Mouse (Mus musculus) heart, postnatal 25 days (tissue): ENCODE data around the gene Nat9. TPM values are rescaled to one million over a fixed set of nuclear protein-coding genes. Genes with fewer than 3 reads are reported as not detected.

Experiments
- DNase-seq: peaks from one replicate; pipeline ENCODE4 v3.0.0; 2022; ENCODE audit warnings: low spot score
- intact Hi-C: fragments of 180-260 bp; cut with DNase I; formaldehyde crosslinking; loops from one replicate; pipeline ENCODE4 v1.15.1; 2025
- total RNA-seq, 2 experiments: library from RNA; stranded (reverse); gene quantifications; 2 replicates each; pipeline ENCODE4 v1.2.3; 2021

The Nat9 gene
- total RNA-seq, 2 experiments from 2014 or later, result 19.3 to 23.0 TPM

DNA sequence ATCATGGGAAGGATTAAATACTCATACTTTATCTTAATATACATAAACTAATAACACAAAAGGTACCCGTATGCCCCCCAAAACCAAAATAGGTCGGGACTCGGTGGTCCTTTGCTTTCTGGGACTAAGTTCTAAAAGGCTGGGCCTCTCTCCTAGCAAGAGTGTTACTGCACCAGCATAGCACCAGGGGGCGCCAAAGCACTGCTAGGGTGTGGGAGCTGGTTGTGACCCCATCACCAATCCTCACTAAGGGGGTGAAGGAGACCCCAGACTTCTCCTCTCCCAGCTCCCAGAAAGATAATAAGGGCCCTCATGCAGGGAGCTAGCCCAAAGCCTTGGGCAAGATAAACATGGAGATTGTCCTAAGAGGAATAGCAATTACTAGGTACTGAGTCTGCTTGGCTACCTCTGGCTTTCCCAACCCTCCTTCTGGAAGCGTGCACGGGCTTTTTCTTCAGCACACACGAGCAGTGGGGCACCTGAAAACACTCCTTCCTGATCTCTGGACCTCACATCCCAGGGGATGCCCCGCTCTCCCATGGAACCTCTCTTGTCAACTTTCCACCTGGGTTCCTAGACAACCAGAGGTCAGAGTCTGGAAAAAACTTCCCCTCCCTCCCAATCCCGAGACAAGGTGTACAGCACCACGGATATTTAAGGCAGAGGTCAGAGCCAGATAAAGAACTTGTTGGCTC, 26.6 kb downstream of the Nat9 start:
- intact Hi-C loops, result loop anchor here (1.0 to 2.0 kb wide), 2 partner anchors 22 to 110 kb away; no protein-coding TSS in a partner anchor
- no peak for DNase-seq

DNA sequence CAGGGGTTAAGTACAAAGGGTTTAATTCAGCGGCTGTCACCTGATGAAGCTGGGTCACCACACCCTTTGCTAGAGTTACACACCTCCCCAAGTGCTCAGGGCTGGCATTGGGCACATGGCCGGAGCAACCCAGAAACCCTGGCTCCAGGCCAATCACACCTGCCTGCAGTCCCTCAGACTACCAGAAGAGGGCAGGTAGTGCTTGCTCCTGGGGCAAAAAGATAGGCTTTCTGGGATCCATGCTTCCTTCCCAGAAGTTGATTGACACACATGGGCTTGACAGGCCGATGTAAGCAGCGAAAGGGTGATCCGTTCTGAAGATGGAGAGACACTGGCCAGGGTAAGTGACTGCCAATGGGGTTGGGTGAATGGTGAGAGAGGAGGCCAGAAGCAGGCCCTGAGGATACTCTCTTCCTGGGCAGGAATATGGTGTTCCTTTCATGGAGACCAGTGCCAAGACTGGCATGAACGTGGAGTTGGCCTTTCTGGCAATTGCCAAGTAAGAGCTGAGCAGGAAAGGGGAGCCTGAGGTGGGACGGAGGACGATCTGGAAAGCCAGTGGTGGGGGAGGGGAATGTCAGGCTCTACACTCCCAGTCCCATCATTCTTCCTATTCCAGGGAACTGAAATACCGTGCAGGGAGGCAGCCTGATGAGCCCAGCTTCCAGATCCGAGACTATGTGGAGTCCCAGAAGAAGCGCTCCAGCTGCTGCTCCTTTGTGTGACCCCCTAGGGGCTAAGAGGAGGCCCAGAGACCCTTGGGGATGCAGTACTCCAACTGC, 27.5 kb downstream of the Nat9 start:
- DNase-seq, result peak; percentile 45
- intact Hi-C loops, result loop anchor here (2.0 kb wide), 1 partner anchor 111 kb away; no protein-coding TSS in a partner anchor

DNA sequence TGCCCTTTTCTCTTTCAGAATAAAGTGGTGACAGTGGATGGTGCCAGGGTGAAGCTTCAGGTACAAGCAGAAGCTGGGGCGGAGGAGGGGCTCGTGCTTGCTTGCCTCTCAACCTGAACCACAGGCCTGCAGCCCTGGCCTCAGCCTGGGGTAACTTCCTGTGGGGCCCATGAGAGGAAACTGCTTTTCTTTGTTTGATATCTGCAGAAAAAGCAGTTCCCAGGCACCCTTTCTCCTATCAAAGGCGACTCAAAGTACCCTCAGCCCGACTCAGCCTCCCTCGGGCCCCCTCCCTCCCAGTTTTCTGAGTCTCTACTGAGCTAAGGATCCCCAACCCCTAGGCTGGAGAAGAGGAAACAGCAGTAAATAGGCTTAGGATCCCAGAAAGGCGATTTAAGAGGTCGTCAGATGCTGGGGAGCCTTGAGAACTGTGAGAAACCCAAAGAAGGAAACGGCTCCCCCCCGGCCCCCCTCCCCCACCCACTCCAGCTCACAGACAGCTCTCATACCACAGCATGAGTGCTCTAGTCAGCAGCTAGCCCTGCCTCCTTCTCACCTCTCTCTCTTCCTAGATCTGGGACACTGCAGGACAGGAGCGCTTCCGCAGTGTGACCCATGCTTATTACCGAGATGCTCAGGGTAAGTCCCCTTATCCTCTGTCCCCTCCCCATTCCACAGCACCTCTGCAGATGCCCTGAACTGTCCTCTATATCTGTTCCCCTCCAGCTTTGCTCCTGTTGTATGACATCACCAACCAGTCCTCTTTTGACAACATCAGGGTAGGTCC, 29.5 kb downstream of the Nat9 start:
- no peak for DNase-seq
- intact Hi-C loops, result no loop called here

DNA sequence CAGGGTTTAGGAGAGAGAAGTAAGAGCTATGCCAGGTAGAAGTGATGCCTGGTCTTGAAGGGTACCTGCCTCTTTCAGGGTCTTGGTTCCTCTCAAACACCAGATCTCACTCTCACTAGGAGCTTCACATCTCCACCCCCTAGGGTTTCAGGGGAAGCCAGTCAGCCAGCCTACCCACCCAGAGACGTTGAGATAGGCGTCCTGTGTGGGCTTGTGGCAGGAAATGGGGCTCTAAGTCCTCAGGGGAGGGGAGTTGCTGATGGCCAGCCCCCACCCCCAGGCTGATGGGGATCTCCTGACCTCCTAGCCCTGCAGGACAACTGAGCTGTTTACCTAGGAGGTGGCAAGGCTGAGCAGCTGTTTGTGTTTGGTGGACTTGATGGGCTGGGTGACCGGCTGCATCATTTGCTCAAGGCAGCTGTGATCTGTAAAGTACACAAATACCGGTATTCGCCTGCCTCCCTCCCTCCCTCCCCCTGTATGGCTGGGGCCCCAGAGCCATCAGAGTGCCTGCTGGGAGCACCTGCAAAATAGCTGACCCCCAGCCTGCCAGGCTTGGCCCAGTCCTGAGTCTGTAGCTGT, 32.5 kb downstream of the Nat9 start:
- intact Hi-C loops, result no loop called here
- DNase-seq, result no peak

DNA sequence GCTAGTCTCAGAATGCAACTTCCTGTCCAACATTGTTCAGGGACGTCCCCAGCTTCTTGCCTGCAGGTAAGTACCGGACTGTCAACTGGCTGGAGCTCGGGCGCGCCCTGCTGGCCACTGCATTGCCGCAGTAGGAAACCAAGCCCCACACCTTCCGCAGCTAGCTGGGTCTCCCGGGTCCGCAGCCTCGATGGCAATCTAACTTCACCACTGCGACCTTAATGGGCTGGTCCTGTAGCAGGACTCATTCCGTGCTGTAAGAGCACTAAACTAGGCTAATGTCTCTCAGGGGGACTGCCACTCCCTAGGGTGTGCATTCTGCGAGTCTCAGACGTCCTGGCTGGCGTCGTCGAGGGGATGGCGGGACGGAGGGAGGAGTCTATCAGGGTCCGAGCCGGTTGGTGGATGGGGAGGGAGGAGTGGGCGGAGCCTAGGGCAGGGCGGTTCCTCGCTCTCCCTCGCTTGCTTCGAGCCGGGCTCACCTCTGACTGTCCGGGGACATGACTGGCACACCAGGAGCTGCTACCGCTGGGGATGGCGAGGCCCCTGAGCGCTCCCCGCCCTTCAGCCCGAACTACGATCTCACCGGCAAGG, 33.9 kb downstream of the Nat9 start:
- peak; percentile 41 for DNase-seq
- intact Hi-C loops, result loop anchor here (1.0 kb wide), 1 partner anchor 71 kb away; no protein-coding TSS in a partner anchor

DNA sequence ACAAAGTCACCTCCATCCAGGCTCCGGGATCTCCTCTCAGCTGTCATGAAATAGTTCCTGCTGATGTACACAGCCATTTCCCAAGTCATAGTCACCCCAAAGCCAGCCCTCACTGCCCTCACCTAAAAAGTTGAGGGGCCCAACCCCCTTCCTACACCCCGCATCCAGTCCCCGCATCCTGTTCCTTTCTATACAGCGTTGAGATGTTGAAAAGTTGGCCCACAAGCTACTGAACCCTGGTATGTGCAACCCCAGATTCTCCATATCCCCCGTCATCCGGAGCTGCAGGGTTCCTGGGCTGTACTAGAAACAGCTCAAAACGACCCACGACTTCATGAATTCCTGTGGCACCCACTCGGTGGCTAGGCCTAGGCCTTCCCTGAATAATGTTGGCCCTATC, 34.6 kb downstream of the Nat9 start:
- intact Hi-C loops, result loop anchor here (1.0 kb wide), 1 partner anchor 71 kb away; no protein-coding TSS in a partner anchor
- no peak for DNase-seq

DNA sequence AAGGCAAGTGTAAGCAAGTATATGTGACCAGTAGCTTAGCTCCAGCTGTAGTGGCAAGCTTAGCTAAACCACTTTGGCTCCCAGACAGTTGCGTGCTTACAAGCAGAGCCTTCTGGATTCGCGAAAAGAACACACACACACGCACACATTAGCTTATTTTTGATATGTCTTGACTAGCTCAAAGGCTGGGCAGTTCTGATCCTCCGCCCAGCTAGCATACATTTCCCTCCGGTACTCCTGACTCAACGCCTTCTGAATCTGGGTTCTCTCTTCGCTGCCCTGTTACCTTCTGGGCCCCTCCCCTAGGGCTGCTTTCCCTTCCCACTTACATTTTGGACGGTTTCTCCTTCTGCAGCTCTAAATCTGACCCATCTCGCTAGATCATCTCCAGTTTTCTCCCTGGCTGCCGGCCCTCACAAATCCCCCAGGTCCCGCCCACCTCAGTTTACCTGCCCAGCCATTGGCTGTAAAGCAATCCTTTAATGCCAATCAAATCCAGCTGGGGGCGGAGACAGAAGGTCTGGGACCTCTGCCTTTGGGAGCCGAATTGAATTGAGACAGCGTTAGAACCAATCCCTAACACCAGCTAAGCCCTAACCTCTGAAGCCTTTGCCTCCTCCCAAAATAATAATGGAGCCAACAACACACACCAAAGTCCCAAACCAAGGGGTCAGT, 35.8 kb downstream of the Nat9 start:
- intact Hi-C loops, result no loop called here

DNA sequence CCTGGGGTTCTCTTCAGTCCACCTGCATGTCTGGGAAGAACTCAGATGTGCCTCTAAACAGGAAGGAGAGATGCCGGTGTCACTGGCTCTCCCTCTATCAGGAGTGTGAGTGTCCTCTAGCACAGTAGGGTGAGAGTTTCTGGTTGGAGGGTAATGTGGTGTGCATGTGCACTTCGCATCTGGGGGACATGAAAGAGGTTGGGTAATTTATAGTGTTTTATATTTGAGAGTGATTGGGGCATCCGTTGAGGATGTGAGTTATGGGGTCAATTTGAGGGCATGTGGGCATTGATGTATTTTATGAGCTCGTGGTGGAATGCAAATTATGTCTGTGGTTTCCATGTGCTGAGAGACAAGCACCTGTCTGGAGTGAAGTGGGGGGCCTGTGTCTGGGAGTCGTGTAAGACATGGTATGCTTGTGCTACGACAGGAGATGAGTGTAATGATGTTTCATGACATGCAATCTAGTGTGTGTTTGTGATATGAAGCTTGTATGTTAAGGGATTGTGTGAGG, 36.9 kb downstream of the Nat9 start:
- intact Hi-C loops, result no loop called here
- DNase-seq, result no peak

More for the DNA sequence above, 35.8 kb downstream of the Nat9 start:
- no peak for DNase-seq

DNA sequence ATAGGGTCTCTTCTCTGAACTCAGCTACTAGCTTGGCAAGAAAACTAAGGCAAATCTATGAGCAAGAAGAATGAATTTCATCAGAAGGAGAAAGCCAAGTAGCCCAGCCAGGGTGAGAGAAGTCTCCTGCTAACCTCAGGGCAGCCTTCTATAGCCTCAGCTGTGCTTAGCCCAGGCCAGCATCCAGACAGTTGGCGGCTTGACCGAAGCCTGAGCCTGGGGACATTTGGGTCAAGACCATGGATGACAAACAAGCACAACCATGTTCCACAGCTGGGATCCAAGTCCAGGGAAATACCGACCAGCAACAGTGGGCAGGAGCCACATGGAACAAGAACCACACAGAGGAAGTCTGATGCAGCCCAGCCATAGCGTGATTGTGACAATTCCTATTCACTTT, 39.8 kb downstream of the Nat9 start:
- DNase-seq, result no peak
- intact Hi-C loops, result no loop called here

DNA sequence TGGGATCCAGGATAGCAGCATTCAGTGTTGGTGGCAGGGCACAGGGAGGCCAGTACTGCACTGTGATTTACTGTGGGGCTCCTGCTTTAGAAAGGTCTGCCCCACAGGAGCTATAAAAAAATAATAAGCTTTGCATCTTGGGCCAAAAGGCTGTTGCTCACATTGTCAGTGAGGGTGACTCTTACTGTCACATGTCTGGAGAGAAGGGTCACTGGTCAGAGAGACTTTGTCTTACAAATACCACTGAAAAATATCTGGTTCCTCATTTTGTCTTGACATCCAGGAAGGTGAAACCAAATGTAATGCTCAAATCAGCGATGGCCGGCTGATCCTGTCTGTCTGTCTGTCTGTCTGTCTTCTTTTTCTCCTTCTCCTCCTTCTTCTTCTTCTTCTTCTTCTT, 45.7 kb downstream of the Nat9 start:
- intact Hi-C loops, result no loop called here
- no peak for DNase-seq

DNA sequence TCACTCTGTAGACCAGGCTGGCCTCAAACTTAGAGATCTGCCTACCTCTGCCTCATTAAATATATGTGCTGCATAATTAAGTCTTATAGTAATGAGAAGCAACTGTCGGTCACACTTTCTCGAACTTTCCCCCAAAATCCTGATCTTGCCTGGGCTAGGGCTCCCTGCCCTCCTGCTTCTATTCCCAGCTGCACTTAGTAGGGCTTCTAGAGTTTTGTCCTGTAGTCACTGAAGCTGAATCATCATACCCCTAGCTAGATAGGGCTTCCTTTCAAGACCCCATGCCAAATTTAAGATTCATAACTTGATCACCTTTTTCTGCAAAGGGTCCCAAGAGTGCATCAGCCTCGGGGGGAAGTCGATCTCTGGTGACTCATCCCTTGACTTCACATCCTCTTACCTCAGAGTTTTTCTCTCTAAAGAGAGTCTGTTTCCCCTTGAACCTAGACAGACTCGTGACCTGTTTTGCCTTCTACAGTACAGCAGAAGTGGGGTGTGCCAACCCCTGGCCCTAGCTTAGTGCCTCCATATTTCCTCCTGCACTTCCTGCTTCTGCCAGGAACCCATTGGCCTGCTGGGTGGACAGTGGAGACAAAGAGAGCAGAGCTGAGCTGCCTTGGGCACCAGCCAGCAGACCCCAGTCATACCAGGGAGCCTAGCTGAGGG, 48.9 kb downstream of the Nat9 start:
- no peak for DNase-seq
- intact Hi-C loops, result no loop called here

DNA sequence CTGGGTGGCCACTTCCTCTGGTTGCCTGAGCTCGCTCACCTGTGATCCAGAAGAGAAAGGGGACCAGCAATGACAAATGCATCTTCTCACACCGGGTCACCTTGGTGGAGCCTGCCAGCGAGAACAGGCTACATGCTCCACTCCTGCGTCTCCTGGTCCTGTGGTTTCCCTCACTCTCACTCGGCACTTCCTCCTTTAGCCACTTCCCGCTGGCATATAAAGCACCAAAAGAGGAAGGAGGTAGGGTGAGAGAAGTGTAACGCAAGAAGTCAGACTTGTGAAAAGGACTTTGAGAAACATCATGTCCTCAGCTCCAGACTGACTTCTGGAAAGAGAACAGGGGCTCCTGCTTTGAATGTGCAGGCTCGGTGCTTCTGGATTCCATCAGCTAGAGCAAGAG, 53.9 kb downstream of the Nat9 start, which contains the start of gene Cd300lf:
Gene Cd300lf (minus strand): TSS at position 193 of the 400 bp plus-strand sequence.
- intact Hi-C loops, result no loop called here
- no peak for DNase-seq

Other genes starting within 250 kb of the Nat9 start
- gene Cd300c, start 218.7 kb downstream of the Nat9 start, total RNA-seq, result not detected
- 1 to 10 TPM; 1.1 to 1.2 TPM for gene Cd300ld, start 197.9 kb downstream of the Nat9 start, total RNA-seq
- gene Cd300c2, start 186.0 kb downstream of the Nat9 start, total RNA-seq, result 1 to 10 TPM; 1.4 to 2.2 TPM
- not detected for gene Cd300ld2, start 171.7 kb downstream of the Nat9 start, total RNA-seq
- gene Cd300ld4, start 160.8 kb downstream of the Nat9 start, total RNA-seq, result under 1 TPM in 1 of 2 experiments, not detected in 1; 0.50 TPM
- 1 to 10 TPM; 1.2 to 1.9 TPM for gene Cd300ld5, start 150.1 kb downstream of the Nat9 start, total RNA-seq
- gene Cd300ld3, start 139.4 kb downstream of the Nat9 start, total RNA-seq, result 1 to 10 TPM; 9.0 to 9.7 TPM
- under 1 TPM; 0.28 to 0.42 TPM for gene Cd300e, start 125.7 kb downstream of the Nat9 start, total RNA-seq
- under 1 TPM; 0.67 to 0.75 TPM for gene Rab37, start 96.4 kb downstream of the Nat9 start, total RNA-seq
- gene Cd300lf, start 53.9 kb downstream of the Nat9 start, total RNA-seq, result under 1 TPM in 1 of 2 experiments, not detected in 1; 0.28 TPM
- gene Slc9a3r1, start 24.5 kb downstream of the Nat9 start, total RNA-seq, result 10 to 100 TPM; 10.1 to 12.9 TPM
- gene Tmem104, start 372 bp downstream of the Nat9 start, total RNA-seq, result 10 to 100 TPM; 10.0 to 10.5 TPM
- gene Grin2c, start 79.4 kb upstream of the Nat9 start, total RNA-seq, result under 1 TPM; 0.10 to 0.34 TPM
- 1 to 10 TPM; 7.9 to 8.2 TPM for gene Fdxr, start 89.2 kb upstream of the Nat9 start, total RNA-seq
- gene Fads6, start 109.8 kb upstream of the Nat9 start, total RNA-seq, result 1 to 10 TPM; 1.1 to 1.5 TPM
- not detected for gene Otop2, start 119.3 kb upstream of the Nat9 start, total RNA-seq
- gene Ush1g, start 134.2 kb upstream of the Nat9 start, total RNA-seq, result under 1 TPM in 1 of 2 experiments, not detected in 1; 0.20 TPM
- not detected for gene Otop3, start 146.9 kb upstream of the Nat9 start, total RNA-seq
- 1 to 10 TPM; 4.2 to 5.4 TPM for gene Hid1, start 179.9 kb upstream of the Nat9 start, total RNA-seq
- 1 to 10 TPM; 5.5 to 6.6 TPM for gene Cdr2l, start 194.1 kb upstream of the Nat9 start, total RNA-seq
- 100 to 1,000 TPM; 143 to 145 TPM for gene Mrpl58, start 215.9 kb upstream of the Nat9 start, total RNA-seq
- 1,000 to 10,000 TPM; 2,312 to 2,343 TPM for gene Atp5h, start 232.1 kb upstream of the Nat9 start, total RNA-seq
- 10 to 100 TPM; 27.0 to 28.0 TPM for gene Kctd2, start 232.3 kb upstream of the Nat9 start, total RNA-seq